In the genomic region with DNA sequence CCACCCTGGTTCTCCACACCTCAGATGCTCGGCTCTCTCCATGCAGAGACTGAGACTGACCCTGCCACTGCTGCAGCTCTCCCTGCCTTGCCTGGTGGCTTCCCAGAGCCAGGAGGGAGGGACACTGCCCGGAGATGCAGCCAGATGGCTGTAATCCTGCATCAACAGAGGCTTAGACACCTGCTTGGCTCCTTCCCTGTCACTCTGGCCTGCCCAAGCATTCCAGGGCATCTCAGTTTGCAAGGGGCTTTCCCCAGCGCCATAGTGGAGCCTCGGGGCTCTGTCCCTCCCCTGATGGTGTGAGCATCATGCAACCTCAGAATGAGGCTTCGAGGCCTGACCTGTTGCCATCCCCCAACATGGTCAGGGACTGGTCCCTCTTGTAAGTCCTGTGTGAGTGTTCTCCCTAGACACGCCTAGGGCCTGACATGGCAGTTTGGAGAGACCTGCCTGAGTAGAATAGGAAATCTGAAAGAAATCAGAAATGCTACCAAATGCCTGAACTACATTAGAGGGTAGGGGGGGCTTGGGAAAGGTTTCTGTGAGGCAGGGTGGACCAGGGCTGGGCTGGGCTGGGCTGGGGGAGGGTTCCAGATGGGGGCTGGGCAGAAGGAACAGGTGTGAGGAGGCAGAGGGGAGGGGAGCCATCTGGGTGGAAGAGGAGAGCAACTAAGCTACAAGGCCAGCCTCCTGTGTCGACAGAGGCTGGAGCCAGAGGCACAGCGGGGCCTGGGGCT, we compare ENCODE assay signal across 11 mouse cellular contexts. TPM values are rescaled to one million over a fixed set of nuclear protein-coding genes. Genes with fewer than 3 reads are reported as not detected.
DNase-seq lines count a peak whose midpoint lies in the region; ATAC-seq and TF ChIP-seq lines count a peak whose summit lies in the region.
"Had no signal": no experiment of that assay in that cellular context is flagged by ENCODE, and none has a peak within 500 bp of the region (broad histone marks: within the 10 kb centered on the region; RNA-seq: fewer than 3 reads in every experiment).

No protein-coding gene starts in this region.

- peaks cover 55% of the 10 kb centered on the region for H3K4me1 ChIP-seq in embryonic facial prominence, embryonic 15.5 days
- H3K4me1 ChIP-seq in hindbrain, embryonic 16.5 days (ENCODE audit: control insufficient read depth, insufficient read depth, low read depth, low read length), result peaks cover 21% of the 10 kb centered on the region
- H3K4me1 ChIP-seq in neural tube, embryonic 11.5 days (ENCODE audit: control insufficient read depth, insufficient read depth, low read length), result peaks cover 50% of the 10 kb centered on the region

- 31% methylated on average over 8 of the region's 8 CpGs for WGBS in embryonic facial prominence, embryonic 15.5 days
- WGBS in hindbrain, embryonic 16.5 days, result 17% methylated on average over 8 of the region's 8 CpGs
- whole genome bisulfite sequencing in neural tube, embryonic 11.5 days, result 14% methylated on average over 7 of the region's 8 CpGs

- TF ChIP-seq CTCF in brain, embryonic 14.5 days (IDR thresholded peaks at IDR 0.05; ENCODE audit: borderline replicate concordance, extremely low read depth, insufficient read depth, insufficient read length), result no peak

- H3K27me3 ChIP-seq in embryonic facial prominence, embryonic 15.5 days, result no peaks in the 10 kb centered on the region
- H3K27me3 ChIP-seq in hindbrain, embryonic 16.5 days (replicated peaks; ENCODE audit: control insufficient read depth, insufficient read depth, low read length), result no peaks in the 10 kb centered on the region
- no peaks in the 10 kb centered on the region for H3K27me3 ChIP-seq in neural tube, embryonic 11.5 days (ENCODE audit: control insufficient read depth, insufficient read depth, low read length)

- peak; percentile 74 for DNase-seq in brain, embryonic 14.5 days (ENCODE audit: low read depth)
- DNase-seq in neural tube, embryonic 11.5 days (ENCODE audit: low spot score), result no peak
- no peak for DNase-seq in thymus, postnatal 4 days
- no peak for DNase-seq in ovary, adult 18-20 months (ENCODE audit: low spot score)
- no peak for DNase-seq in right cerebral cortex, postnatal 10 days (ENCODE audit: low spot score in 2 of 2)
- DNase-seq: cerebellum, adult 11 months; layer of hippocampus, postnatal 36 days had no signal

- no peaks in the 10 kb centered on the region for H3K36me3 ChIP-seq in embryonic facial prominence, embryonic 15.5 days
- H3K36me3 ChIP-seq in hindbrain, embryonic 16.5 days (ENCODE audit: control insufficient read depth, insufficient read depth, low read length), result no peaks in the 10 kb centered on the region
- H3K36me3 ChIP-seq in neural tube, embryonic 11.5 days (ENCODE audit: control insufficient read depth, insufficient read depth, low read length), result no peaks in the 10 kb centered on the region

- ATAC-seq in embryonic facial prominence, embryonic 15.5 days (ENCODE audit: insufficient number of reproducible peaks, low FRiP score, low TSS enrichment, low read depth), result 0 out of 2 replicates have a peak, but pooled peaks have one; percentile 28
- ATAC-seq in hindbrain, embryonic 16.5 days, result peak; percentile 28; the same call in 1 of the 2 replicates
- ATAC-seq in neural tube, embryonic 11.5 days (ENCODE audit: insufficient read depth, low FRiP score, low TSS enrichment), result peak; percentile 19; the same call in 1 of the 2 replicates

- H3K4me2 ChIP-seq in embryonic facial prominence, embryonic 15.5 days (replicated peaks), result no peak overlapping the region
- no peak overlapping the region for H3K4me2 ChIP-seq in hindbrain, embryonic 16.5 days (ENCODE audit: low read length)
- H3K4me2 ChIP-seq in neural tube, embryonic 11.5 days (ENCODE audit: low read depth), result no peak overlapping the region

- no peaks in the 10 kb centered on the region for H3K9me3 ChIP-seq in embryonic facial prominence, embryonic 15.5 days (replicated peaks)
- no peaks in the 10 kb centered on the region for H3K9me3 ChIP-seq in hindbrain, embryonic 16.5 days (ENCODE audit: control insufficient read depth, low read length)
- H3K9me3 ChIP-seq in neural tube, embryonic 11.5 days (ENCODE audit: control insufficient read depth, low read length), result no peaks in the 10 kb centered on the region

- TF ChIP-seq POLR2A in brain, embryonic 14.5 days (IDR thresholded peaks at IDR 0.05; ENCODE audit: borderline replicate concordance, extremely low read depth, insufficient read depth, insufficient read length, poor library complexity, severe bottlenecking), result no peak

- peak overlapping the region; percentile 72 for H3K27ac ChIP-seq in embryonic facial prominence, embryonic 15.5 days (replicated peaks)
- H3K27ac ChIP-seq in hindbrain, embryonic 16.5 days (ENCODE audit: low read depth, low read length), result peak overlapping the region; percentile 23; the same call in 1 of the 2 replicates
- H3K27ac ChIP-seq in neural tube, embryonic 11.5 days (ENCODE audit: low read depth, low read length), result peak overlapping the region; percentile 82
- H3K27ac ChIP-seq: macrophage had no signal

- no peak overlapping the region for H3K9ac ChIP-seq in embryonic facial prominence, embryonic 15.5 days
- H3K9ac ChIP-seq in hindbrain, embryonic 16.5 days (ENCODE audit: low read depth, low read length), result peak overlapping the region; percentile 41; the same call in 1 of the 2 replicates
- peak overlapping the region; percentile 31 for H3K9ac ChIP-seq in neural tube, embryonic 11.5 days (ENCODE audit: low read length)

- H3K4me3 ChIP-seq in embryonic facial prominence, embryonic 15.5 days (replicated peaks), result no peak overlapping the region
- H3K4me3 ChIP-seq in hindbrain, embryonic 16.5 days (ENCODE audit: low read length), result no peak overlapping the region
- H3K4me3 ChIP-seq in neural tube, embryonic 11.5 days (ENCODE audit: low read depth, low read length), result no peak overlapping the region

RNA-seq across cellular contexts. Expression of a gene that starts 18.3 kb away (rescaled TPM):
- 0.26 and 0.32 TPM in 2 replicates for polyA plus RNA-seq in brain, embryonic 14.5 days (2012; rRNA removed)
- not detected in 2 replicates for polyA plus RNA-seq in embryonic facial prominence, embryonic 15.5 days (2015; fragmentation: Nextera tagmentation; extraction: Ambion mirVana)
- polyA plus RNA-seq in hindbrain, embryonic 16.5 days (2015; fragmentation: Nextera tagmentation; extraction: Ambion mirVana), result 0.36 TPM in 1 of 2 replicates, not detected in the other
- polyA plus RNA-seq in neural tube, embryonic 11.5 days (2014; fragmentation: Nextera tagmentation; extraction: Ambion mirVana), result not detected in 2 replicates
- polyA plus RNA-seq: macrophage; small intestine, adult 2 months had no signal

RNA-seq across cellular contexts. Expression of a gene that starts 24.0 kb away (rescaled TPM):
- 55.8 and 73.4 TPM in 2 replicates for polyA plus RNA-seq in brain, embryonic 14.5 days (2012; rRNA removed)
- polyA plus RNA-seq in embryonic facial prominence, embryonic 15.5 days (2015; fragmentation: Nextera tagmentation; extraction: Ambion mirVana), result 31.8 and 36.0 TPM in 2 replicates
- 27.1 and 30.2 TPM in 2 replicates for polyA plus RNA-seq in hindbrain, embryonic 16.5 days (2015; fragmentation: Nextera tagmentation; extraction: Ambion mirVana)
- 35.4 and 37.5 TPM in 2 replicates for polyA plus RNA-seq in neural tube, embryonic 11.5 days (2014; fragmentation: Nextera tagmentation; extraction: Ambion mirVana)

Comparison
In these comparisons a context has a peak if more than half of its experiments do, and no peak if none do; other contexts are left out.
1. H3K27ac ChIP-seq: peak in every context shown above with its lines; median percentile 82 in neural tube, embryonic 11.5 days; 72 in embryonic facial prominence, embryonic 15.5 days; 23 in hindbrain, embryonic 16.5 days.